Mouse (Mus musculus) limb, embryonic 14.5 days (tissue): ENCODE data around the gene Inpp5b. TPM values are rescaled to one million over a fixed set of nuclear protein-coding genes. Genes with fewer than 3 reads are reported as not detected.

Source experiments
- ATAC-seq: fragments of 200-750 bp; cut with Nextera tagmentation; 2 replicates; pipeline ENCODE4 v1.8.0; 2017; ENCODE audit warnings: low read depth, moderate number of reproducible peaks, moderate TSS enrichment; ENCODE audit not compliant: low FRiP score
- DNase-seq: peaks from one replicate; pipeline ENCODE4 v3.0.0-alpha.2; 2015; ENCODE audit warnings: low spot score
- H3K27ac ChIP-seq: fragments of 300-500 bp; sonication (generic); replicated peaks from 2 replicates; pipeline ENCODE4 v1.5.1; 2014; ENCODE audit warnings: low read depth, mild to moderate bottlenecking, low read length, moderate library complexity, mixed read lengths
- H3K27me3 ChIP-seq: fragments of 300-500 bp; sonication (generic); 2 replicates; pipeline ENCODE4 v1.6.1; 2014; ENCODE audit warnings: low read length, mixed read lengths; ENCODE audit not compliant: control insufficient read depth, insufficient read depth
- H3K36me3 ChIP-seq: fragments of 300-500 bp; sonication (generic); 2 replicates; pipeline ENCODE4 v1.6.1; 2014; ENCODE audit warnings: mild to moderate bottlenecking, low read length, moderate library complexity, mixed read lengths; ENCODE audit not compliant: control insufficient read depth, insufficient read depth
- H3K4me1 ChIP-seq: fragments of 300-500 bp; sonication (generic); 2 replicates; pipeline ENCODE4 v1.6.1; 2014; ENCODE audit warnings: antibody characterized with exemption, low read length, mixed read lengths; ENCODE audit not compliant: control insufficient read depth, insufficient read depth
- H3K4me2 ChIP-seq: fragments of 300-500 bp; sonication (generic); replicated peaks from 2 replicates; pipeline ENCODE4 v1.6.1; 2014; ENCODE audit warnings: low read depth, mild to moderate bottlenecking, low read length, moderate library complexity; ENCODE audit not compliant: severe bottlenecking
- H3K4me3 ChIP-seq: fragments of 300-500 bp; sonication (generic); replicated peaks from 2 replicates; pipeline ENCODE4 v1.5.1; 2014; ENCODE audit warnings: low read length
- H3K9ac ChIP-seq: fragments of 300-500 bp; sonication (generic); 2 replicates; pipeline ENCODE4 v1.6.1; 2014; ENCODE audit warnings: mild to moderate bottlenecking, low read depth, low read length, moderate library complexity; ENCODE audit not compliant: severe bottlenecking
- H3K9me3 ChIP-seq: fragments of 300-500 bp; sonication (generic); 2 replicates; pipeline ENCODE4 v1.6.1; 2016; ENCODE audit warnings: low read length; ENCODE audit not compliant: control insufficient read depth
- POLR2A ChIP-seq: fragments of 200-500 bp; IDR thresholded peaks from 2 replicates; pipeline ENCODE4 v1.8.0; 2012; ENCODE audit warnings: inconsistent platforms, mild to moderate bottlenecking, moderate library complexity, borderline replicate concordance; ENCODE audit not compliant: insufficient read depth, insufficient read length; ENCODE audit errors: extremely low read depth
- WGBS: fragments of 180-500 bp; shearing (Covaris S2); extraction: QIAGEN DNeasy Blood & Tissue Kit; methylation state at CpG from one replicate; pipeline ENCODE4 v1.1.7; 2014; 5-methylcytosine and 5-hydroxymethylcytosine counted together
- polyA plus RNA-seq, 2 experiments: library from polyadenylated mRNA; depleted of rRNA in 1 of 2; stranded (reverse) in 1 of 2; unstranded in 1 of 2; fragments of >200 nt; fragmentation: Nextera tagmentation in 1 of 2; extraction: Ambion mirVana in 1 of 2; gene quantifications; 2 replicates each; pipeline versions ENCODE4 v1.2.1 to v1.2.3; 2012 to 2014

The Inpp5b gene
- polyA plus RNA-seq, 2 experiments = 28.3 to 44.3 TPM

DNA sequence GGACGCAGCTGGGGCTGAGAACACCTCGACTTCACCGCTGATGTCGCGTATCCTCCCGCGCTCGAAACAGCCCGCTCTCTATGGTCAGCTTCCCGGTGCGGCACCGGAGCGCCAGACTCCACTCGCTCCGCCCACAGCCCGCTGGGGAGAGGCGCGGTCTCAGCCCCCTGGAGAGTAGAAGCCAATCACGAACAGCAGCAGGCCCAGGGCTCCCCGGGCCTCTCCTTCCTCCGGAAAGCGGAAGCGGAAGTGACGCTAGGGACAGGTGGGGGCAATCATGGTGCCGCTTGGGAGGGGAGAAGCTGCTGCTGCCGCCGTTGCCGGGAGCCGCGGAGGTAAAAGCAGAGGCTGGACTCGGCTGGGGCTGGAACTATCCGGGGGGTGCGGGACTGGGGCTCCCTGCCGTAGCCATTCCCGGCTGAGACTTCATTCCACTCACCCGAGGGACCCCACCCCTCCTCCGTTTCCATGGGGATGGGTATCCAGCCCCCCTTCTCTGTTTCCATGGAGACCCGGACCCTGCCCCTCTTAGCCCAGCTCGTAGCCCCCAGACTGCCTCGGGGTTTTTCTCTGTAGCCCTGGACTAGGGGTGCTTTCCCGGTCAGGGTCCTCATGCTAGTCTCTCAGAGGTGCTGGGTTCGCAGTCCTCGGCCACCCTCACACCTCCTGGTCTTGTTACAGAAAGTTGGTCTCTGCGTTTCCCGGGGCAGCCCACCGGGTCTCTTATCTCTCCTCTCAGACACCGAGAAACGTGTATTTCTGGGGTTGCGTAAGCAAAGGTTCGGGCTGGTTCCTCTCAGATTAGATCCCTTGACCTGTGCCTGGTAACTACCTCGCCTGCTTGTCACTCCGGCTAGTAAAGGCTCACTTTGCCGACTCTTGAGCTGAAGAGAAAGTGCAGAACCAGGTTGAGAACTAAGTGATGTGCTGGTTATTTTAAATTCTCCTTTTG, 60.9 kb downstream of the Inpp5b start:
- no peaks in the 10 kb centered on the region for H3K9me3 ChIP-seq
- H3K27ac ChIP-seq = peak overlapping the region; percentile 96
- whole genome bisulfite sequencing = 2% methylated on average over 45 of the region's 53 CpGs
- peaks cover 58% of the 10 kb centered on the region for H3K36me3 ChIP-seq
- ATAC-seq (peak; percentile 100), DNase-seq (peak; percentile 95)
- peak; percentile 71; the same call in 1 of the 2 replicates for TF ChIP-seq POLR2A
- peak overlapping the region; percentile 89 for H3K9ac ChIP-seq
- H3K4me2 ChIP-seq = peak overlapping the region; percentile 84
- H3K4me3 ChIP-seq = peak overlapping the region; percentile 81
- peaks cover 6% of the 10 kb centered on the region for H3K4me1 ChIP-seq
- H3K27me3 ChIP-seq = no peaks in the 10 kb centered on the region

GRCm38 (mm10) chr4:124803406-124803805, 61.8 kb downstream of the Inpp5b start:
- WGBS = 77% methylated on average over 6 of the region's 6 CpGs
- no peak for TF ChIP-seq POLR2A
- H3K9me3 ChIP-seq = no peaks in the 10 kb centered on the region
- DNase-seq = no peak
- no peak overlapping the region for H3K27ac ChIP-seq
- H3K4me1 ChIP-seq = peaks cover 6% of the 10 kb centered on the region
- peak overlapping the region; percentile 84 for H3K4me2 ChIP-seq
- H3K9ac ChIP-seq = 0 out of 2 replicates have a peak overlapping the region, but pooled peaks have one; percentile 89
- H3K27me3 ChIP-seq = no peaks in the 10 kb centered on the region
- H3K36me3 ChIP-seq = peaks cover 49% of the 10 kb centered on the region
- H3K4me3 ChIP-seq = peak overlapping the region; percentile 81
- no peak for ATAC-seq

- ATAC-seq (no peak), DNase-seq (no peak)
- Histone ChIP-seq H3K4me1 (no peaks in the 10 kb centered on the region; the same call in 1 of the 2 replicates), H3K27me3 (no peaks in the 10 kb centered on the region), H3K4me2 (no peak overlapping the region), H3K9ac (no peak overlapping the region), H3K36me3 (peaks cover 42% of the 10 kb centered on the region), H3K4me3 (no peak overlapping the region), H3K27ac (no peak overlapping the region), H3K9me3 (no peaks in the 10 kb centered on the region)
- 80% methylated on average over 5 of the region's 5 CpGs for WGBS
- no peak for TF ChIP-seq POLR2A
Measured at GRCm38 (mm10) chr4:124808511-124808910, 66.9 kb downstream of the Inpp5b start.

DNA sequence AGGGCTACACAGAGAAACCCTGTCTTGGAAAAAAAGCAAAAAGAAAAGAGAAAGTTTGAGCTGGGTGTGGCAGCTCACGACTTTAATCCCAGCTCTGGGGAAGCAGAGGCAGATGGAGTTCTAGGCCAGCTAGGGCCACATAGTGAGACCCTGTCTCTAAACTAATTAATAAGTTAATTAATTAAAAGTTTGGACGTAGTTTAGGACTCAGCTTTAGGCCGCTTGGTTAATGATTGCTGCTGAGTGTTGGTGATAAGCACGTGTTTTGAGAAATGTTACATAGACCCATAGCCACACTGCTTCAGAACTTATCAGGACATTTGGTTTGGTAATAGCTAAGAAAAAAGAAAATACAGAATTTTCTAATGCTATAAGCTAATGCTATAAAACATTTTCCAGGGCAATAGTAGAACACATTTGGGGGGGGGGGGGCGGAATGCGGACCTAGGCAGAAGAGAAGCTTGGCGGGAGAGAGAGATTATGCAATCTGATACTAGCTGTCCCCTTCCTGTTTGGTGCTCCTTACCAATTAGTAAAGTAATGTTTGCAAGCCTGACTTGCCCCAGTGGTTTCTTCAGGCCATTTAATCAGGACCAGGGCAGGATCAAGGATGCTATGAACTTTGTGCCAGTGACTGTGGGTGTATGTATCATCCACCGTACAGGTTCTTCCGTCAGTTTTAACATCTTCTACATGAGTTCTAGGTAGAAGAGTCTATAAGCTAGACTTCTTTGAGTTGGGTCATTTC, 67.7 kb downstream of the Inpp5b start:
- Histone ChIP-seq H3K4me3 (no peak overlapping the region), H3K36me3 (peaks cover 42% of the 10 kb centered on the region), H3K9me3 (no peaks in the 10 kb centered on the region), H3K4me1 (no peaks in the 10 kb centered on the region), H3K4me2 (no peak overlapping the region), H3K9ac (no peak overlapping the region), H3K27me3 (no peaks in the 10 kb centered on the region), H3K27ac (no peak overlapping the region)
- no peak for ATAC-seq
- WGBS = 92% methylated on average over 9 of the region's 9 CpGs
- DNase-seq = no peak
- no peak for TF ChIP-seq POLR2A

DNA sequence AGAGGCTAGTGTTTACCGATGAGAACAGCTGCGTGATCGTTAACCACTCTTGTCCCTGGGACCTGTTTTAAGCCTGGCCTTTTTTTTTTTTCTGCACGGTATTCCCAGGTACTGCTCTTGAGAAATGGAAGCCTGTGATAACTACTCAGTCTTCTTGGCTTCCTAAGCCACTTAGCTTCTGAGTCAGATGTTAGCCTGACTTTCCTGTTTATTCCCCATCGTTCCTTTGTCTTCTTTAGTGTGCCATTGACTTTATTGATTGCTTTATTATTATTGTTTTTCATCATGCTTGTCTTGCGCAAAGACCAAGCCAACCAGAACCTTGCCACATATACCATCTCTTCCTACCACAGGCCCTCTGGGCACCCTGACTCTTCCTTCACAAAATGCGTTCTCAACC, 68.4 kb downstream of the Inpp5b start:
- Histone ChIP-seq H3K4me3 (no peak overlapping the region), H3K9me3 (no peaks in the 10 kb centered on the region), H3K36me3 (peaks cover 38% of the 10 kb centered on the region), H3K9ac (no peak overlapping the region), H3K27ac (no peak overlapping the region), H3K27me3 (no peaks in the 10 kb centered on the region), H3K4me2 (no peak overlapping the region), H3K4me1 (no peaks in the 10 kb centered on the region)
- WGBS = 88% methylated on average over 7 of the region's 7 CpGs
- TF ChIP-seq POLR2A = no peak
- DNase-seq (no peak), ATAC-seq (no peak)
